Mouse (Mus musculus) liver, embryonic 12.5 days (tissue): Measurements from ENCODE around the gene Taf5l. TPM values are rescaled to one million over a fixed set of nuclear protein-coding genes. Genes with fewer than 3 reads are reported as not detected.
"Not testable (repeated sequence)": the region's sequence is repeated elsewhere in the genome, so short reads cannot be mapped to it uniquely, and the experiment has no call there.

ENCODE experiments used
- ATAC-seq: fragments of 200-750 bp; cut with Nextera tagmentation; 2 replicates; pipeline ENCODE4 v1.8.0; 2017; ENCODE audit warnings: moderate number of reproducible peaks, mild to moderate bottlenecking, moderate library complexity
- H3K27ac ChIP-seq: fragments of 300-500 bp; sonication (generic); 2 replicates; pipeline ENCODE4 v1.5.1; 2016; ENCODE audit warnings: mild to moderate bottlenecking
- H3K27me3 ChIP-seq: fragments of 300-500 bp; sonication (generic); replicated peaks from 2 replicates; pipeline ENCODE4 v1.6.1; 2016; ENCODE audit warnings: mild to moderate bottlenecking, moderate library complexity
- H3K36me3 ChIP-seq: fragments of 300-500 bp; sonication (generic); 2 replicates; pipeline ENCODE4 v1.6.1; 2016; ENCODE audit warnings: mild to moderate bottlenecking, moderate library complexity
- H3K4me1 ChIP-seq: fragments of 300-500 bp; sonication (generic); 2 replicates; pipeline ENCODE4 v1.6.1; 2016
- H3K4me2 ChIP-seq: fragments of 300-500 bp; sonication (generic); 2 replicates; pipeline ENCODE4 v1.6.1; 2016; ENCODE audit warnings: mild to moderate bottlenecking, moderate library complexity
- H3K4me3 ChIP-seq: fragments of 300-500 bp; sonication (generic); 2 replicates; pipeline ENCODE4 v1.5.1; 2016; ENCODE audit warnings: mild to moderate bottlenecking, moderate library complexity
- H3K9ac ChIP-seq: fragments of 300-500 bp; sonication (generic); 2 replicates; pipeline ENCODE4 v1.6.1; 2016; ENCODE audit warnings: mild to moderate bottlenecking, moderate library complexity
- H3K9me3 ChIP-seq: fragments of 300-500 bp; sonication (generic); replicated peaks from 2 replicates; pipeline ENCODE4 v1.6.1; 2016; ENCODE audit warnings: mild to moderate bottlenecking, moderate library complexity
- WGBS: fragments of 180-500 bp; shearing (Covaris S2); methylation state at CpG from one replicate; pipeline ENCODE4 v1.1.7; 2016; ENCODE audit not compliant: insufficient replicate concordance; 5-methylcytosine and 5-hydroxymethylcytosine counted together
- polyA plus RNA-seq: library from polyadenylated mRNA; unstranded; fragments of >200 nt; fragmentation: Nextera tagmentation; extraction: Ambion mirVana; gene quantifications from 2 replicates; pipeline ENCODE4 v1.2.1, GENCODE M21; 2016

Gene Taf5l
- polyA plus RNA-seq, 1 experiment from 2014 or later = 47.2 TPM

- Histone ChIP-seq H3K4me1 (peaks cover 86% of the 10 kb centered on the region), H3K27me3 (no peaks in the 10 kb centered on the region), H3K27ac (peak overlapping the region; percentile 99), H3K9me3 (0 out of 2 replicates have a peak, but pooled peaks cover under 1% of the 10 kb centered on the region), H3K36me3 (peaks cover 62% of the 10 kb centered on the region), H3K4me3 (peak overlapping the region; percentile 74), H3K9ac (peak overlapping the region; percentile 95), H3K4me2 (peak overlapping the region; percentile 82)
- 19% methylated on average over 4 of the region's 4 CpGs for WGBS
- ATAC-seq = no peak
These were observed 41.0 kb downstream of the Taf5l start for GRCm38 (mm10) chr8:123980239-123980638.

DNA sequence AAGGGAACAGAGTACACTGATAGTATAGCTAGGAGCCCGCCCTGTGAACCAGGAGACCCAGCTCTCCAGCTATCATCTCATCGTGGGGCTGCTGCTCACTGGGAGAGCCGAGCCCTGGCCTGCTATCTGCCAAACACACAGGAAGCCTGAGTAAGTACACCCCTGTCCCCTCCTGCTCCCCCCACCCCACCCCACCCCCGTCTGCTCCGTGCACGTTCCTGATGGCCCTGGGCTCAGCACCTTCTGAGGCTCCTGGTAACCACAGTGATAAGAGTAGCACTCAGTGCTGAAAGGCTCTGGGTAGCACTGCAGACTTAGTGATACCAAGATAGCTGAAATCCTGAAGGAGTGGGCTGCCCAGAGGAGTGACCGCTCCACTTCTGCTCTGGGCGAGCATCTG lies 42.3 kb downstream of the Taf5l start:
- peaks cover 86% of the 10 kb centered on the region for H3K4me1 ChIP-seq
- 13% methylated on average over 8 of the region's 8 CpGs for WGBS
- no peaks in the 10 kb centered on the region for H3K27me3 ChIP-seq
- H3K4me3 ChIP-seq = peak overlapping the region; percentile 74
- H3K27ac ChIP-seq = peak overlapping the region; percentile 99
- ATAC-seq = peak; percentile 91
- peaks cover 74% of the 10 kb centered on the region for H3K36me3 ChIP-seq
- H3K9me3 ChIP-seq = peaks cover 7% of the 10 kb centered on the region; the same call in 1 of the 2 replicates
- peak overlapping the region; percentile 82 for H3K4me2 ChIP-seq
- peak overlapping the region; percentile 95 for H3K9ac ChIP-seq

- Histone ChIP-seq H3K36me3 (peaks cover 78% of the 10 kb centered on the region), H3K4me1 (peaks cover 84% of the 10 kb centered on the region)
- 39% methylated on average over 14 of the region's 14 CpGs for WGBS
These were observed 42.9 kb downstream of the Taf5l start for GRCm38 (mm10) chr8:123978166-123978838.

GRCm38 (mm10) chr8:123977499-123977898 lies 43.7 kb downstream of the Taf5l start:
- H3K27ac ChIP-seq = peak overlapping the region; percentile 99
- no peak for ATAC-seq
- WGBS = 86% methylated on average over 4 of the region's 4 CpGs
- peak overlapping the region; percentile 82 for H3K4me2 ChIP-seq
- peak overlapping the region; percentile 74 for H3K4me3 ChIP-seq
- H3K4me1 ChIP-seq = peaks cover 90% of the 10 kb centered on the region
- H3K27me3 ChIP-seq = no peaks in the 10 kb centered on the region
- H3K9ac ChIP-seq = peak overlapping the region; percentile 95
- peaks cover 86% of the 10 kb centered on the region for H3K36me3 ChIP-seq
- H3K9me3 ChIP-seq = peaks cover 7% of the 10 kb centered on the region; the same call in 1 of the 2 replicates

More at GRCm38 (mm10) chr8:123978166-123978838, 42.9 kb downstream of the Taf5l start:
- peak overlapping the region; percentile 74 for H3K4me3 ChIP-seq
- H3K27ac ChIP-seq = peak overlapping the region; percentile 99
- no peak for ATAC-seq
- peaks cover 7% of the 10 kb centered on the region; the same call in 1 of the 2 replicates for H3K9me3 ChIP-seq
- H3K27me3 ChIP-seq = no peaks in the 10 kb centered on the region
- H3K9ac ChIP-seq = peak overlapping the region; percentile 95
- H3K4me2 ChIP-seq = peak overlapping the region; percentile 82

- Histone ChIP-seq H3K9ac (no peak overlapping the region), H3K27me3 (no peaks in the 10 kb centered on the region), H3K27ac (peak overlapping the region; percentile 65), H3K4me1 (peaks cover 94% of the 10 kb centered on the region), H3K36me3 (peaks cover 97% of the 10 kb centered on the region), H3K4me3 (no peak overlapping the region), H3K4me2 (peak overlapping the region; percentile 35), H3K9me3 (peaks cover 7% of the 10 kb centered on the region; the same call in 1 of the 2 replicates)
- 72% methylated on average over 1 of the region's 1 CpGs for WGBS
- no peak for ATAC-seq
These were observed 47.7 kb downstream of the Taf5l start for GRCm38 (mm10) chr8:123973495-123973894.

DNA sequence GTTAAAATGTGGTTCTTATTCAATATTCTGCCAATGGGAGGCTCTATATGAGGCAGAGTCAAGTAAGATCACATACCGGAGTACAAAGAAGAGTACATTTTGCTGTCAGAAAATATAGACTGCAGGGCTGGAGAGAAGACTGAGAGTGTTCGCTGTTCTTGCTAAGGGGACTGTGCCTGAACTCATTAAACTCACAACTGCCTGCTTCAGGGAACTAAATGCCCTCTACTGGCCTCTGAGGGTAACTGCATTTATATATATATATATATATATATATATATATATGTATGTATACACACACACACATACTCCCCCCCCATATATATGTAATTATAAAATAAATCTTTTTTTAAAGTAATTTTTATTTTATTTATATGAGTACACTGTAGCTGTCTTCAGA lies 54.3 kb downstream of the Taf5l start:
- peaks cover 100% of the 10 kb centered on the region for H3K36me3 ChIP-seq
- no peaks in the 10 kb centered on the region for H3K9me3 ChIP-seq
- H3K4me1 ChIP-seq = peaks cover 30% of the 10 kb centered on the region
- H3K4me3 ChIP-seq = no peak overlapping the region
- no peak overlapping the region for H3K4me2 ChIP-seq
- H3K27me3 ChIP-seq = no peaks in the 10 kb centered on the region
- no peak for ATAC-seq
- WGBS = 79% methylated on average over 2 of the region's 2 CpGs
- no peak overlapping the region for H3K27ac ChIP-seq
- no peak overlapping the region for H3K9ac ChIP-seq

GRCm38 (mm10) chr8:123961371-123961770 lies 59.8 kb downstream of the Taf5l start:
- Histone ChIP-seq H3K4me2 (no peak overlapping the region), H3K4me1 (peaks cover 3% of the 10 kb centered on the region; the same call in 1 of the 2 replicates), H3K9me3 (no peaks in the 10 kb centered on the region), H3K27me3 (no peaks in the 10 kb centered on the region), H3K9ac (no peak overlapping the region), H3K36me3 (peaks cover 100% of the 10 kb centered on the region), H3K27ac (no peak overlapping the region), H3K4me3 (no peak overlapping the region)
- ATAC-seq = 0 out of 2 replicates have a peak, but pooled peaks have one; percentile 6
- 89% methylated on average over 1 of the region's 1 CpGs for WGBS

DNA sequence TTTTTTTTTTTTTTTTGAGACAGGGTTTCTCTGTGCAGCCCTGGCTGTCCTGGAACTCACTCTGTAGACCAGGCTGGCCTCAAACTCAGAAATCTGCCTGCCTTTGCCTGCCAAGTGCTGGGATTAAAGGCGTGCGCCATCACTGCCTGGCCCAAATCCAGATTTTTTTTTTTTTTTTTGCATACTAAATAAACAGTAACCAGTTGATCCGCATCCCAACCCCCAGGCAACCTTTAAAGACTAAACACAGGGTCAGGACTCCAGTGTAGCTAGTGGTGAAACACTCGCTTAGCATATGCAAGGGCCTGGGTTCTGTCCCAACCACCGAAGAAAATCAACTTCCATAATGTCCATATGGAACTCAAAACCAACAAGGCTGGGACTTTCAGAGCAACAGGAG lies 60.6 kb downstream of the Taf5l start:
- H3K36me3 ChIP-seq = peaks cover 100% of the 10 kb centered on the region
- H3K9ac ChIP-seq, H3K4me1 ChIP-seq, H3K27ac ChIP-seq, H3K27me3 ChIP-seq, ATAC-seq, H3K9me3 ChIP-seq, H3K4me2 ChIP-seq, H3K4me3 ChIP-seq: not testable (repeated sequence)
- 94% methylated on average over 5 of the region's 5 CpGs for WGBS

- Histone ChIP-seq H3K9me3 (no peaks in the 10 kb centered on the region), H3K27ac (no peak overlapping the region), H3K9ac (no peak overlapping the region), H3K4me1 (peaks cover 3% of the 10 kb centered on the region; the same call in 1 of the 2 replicates), H3K4me2 (no peak overlapping the region), H3K36me3 (peaks cover 100% of the 10 kb centered on the region), H3K4me3 (no peak overlapping the region), H3K27me3 (no peaks in the 10 kb centered on the region)
- 87% methylated on average over 9 of the region's 9 CpGs for WGBS
- no peak for ATAC-seq
These were observed 61.1 kb downstream of the Taf5l start for GRCm38 (mm10) chr8:123960056-123960455.

GRCm38 (mm10) chr8:123959473-123959872 lies 61.7 kb downstream of the Taf5l start:
- Histone ChIP-seq H3K4me1 (peaks cover 3% of the 10 kb centered on the region; the same call in 1 of the 2 replicates), H3K27ac (no peak overlapping the region), H3K4me3 (no peak overlapping the region), H3K9ac (no peak overlapping the region), H3K36me3 (peaks cover 100% of the 10 kb centered on the region), H3K4me2 (no peak overlapping the region), H3K9me3 (no peaks in the 10 kb centered on the region), H3K27me3 (no peaks in the 10 kb centered on the region)
- ATAC-seq = no peak
- WGBS = 87% methylated on average over 6 of the region's 6 CpGs

DNA sequence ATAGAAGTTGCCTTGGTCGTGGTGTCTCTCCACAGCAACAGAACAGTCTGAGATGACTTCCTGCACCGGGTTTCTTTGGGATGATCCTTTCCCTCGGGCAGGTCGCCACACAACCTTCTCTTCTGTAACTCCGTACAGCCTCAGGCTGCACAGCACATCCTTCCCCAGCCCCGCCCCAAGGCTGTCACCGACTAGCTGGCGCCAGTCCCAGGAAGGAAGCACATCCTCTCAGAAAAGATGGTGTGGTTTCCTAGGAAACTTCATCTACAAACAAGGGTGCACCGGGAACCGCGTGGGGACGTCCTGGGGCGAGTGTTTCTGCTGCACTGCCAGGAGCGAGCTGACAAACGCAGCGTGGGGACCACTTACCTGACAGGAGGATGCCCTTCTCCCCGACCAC lies 63.1 kb downstream of the Taf5l start:
- Histone ChIP-seq H3K27me3 (no peaks in the 10 kb centered on the region), H3K36me3 (peaks cover 100% of the 10 kb centered on the region), H3K9ac (no peak overlapping the region), H3K4me2 (no peak overlapping the region), H3K4me3 (no peak overlapping the region), H3K27ac (no peak overlapping the region), H3K9me3 (no peaks in the 10 kb centered on the region), H3K4me1 (peaks cover 3% of the 10 kb centered on the region; the same call in 1 of the 2 replicates)
- 83% methylated on average over 17 of the region's 17 CpGs for WGBS
- ATAC-seq = no peak

- Histone ChIP-seq H3K36me3 (peaks cover 90% of the 10 kb centered on the region), H3K4me2 (no peak overlapping the region), H3K9ac (no peak overlapping the region), H3K4me3 (no peak overlapping the region), H3K9me3 (no peaks in the 10 kb centered on the region), H3K27ac (no peak overlapping the region), H3K4me1 (peaks cover 25% of the 10 kb centered on the region), H3K27me3 (no peaks in the 10 kb centered on the region)
- ATAC-seq = no peak
- 91% methylated on average over 8 of the region's 8 CpGs for WGBS
These were observed 67.0 kb downstream of the Taf5l start for GRCm38 (mm10) chr8:123954246-123954645.
